16 mouse cellular contexts compared by ENCODE assay signal in the genomic region with DNA sequence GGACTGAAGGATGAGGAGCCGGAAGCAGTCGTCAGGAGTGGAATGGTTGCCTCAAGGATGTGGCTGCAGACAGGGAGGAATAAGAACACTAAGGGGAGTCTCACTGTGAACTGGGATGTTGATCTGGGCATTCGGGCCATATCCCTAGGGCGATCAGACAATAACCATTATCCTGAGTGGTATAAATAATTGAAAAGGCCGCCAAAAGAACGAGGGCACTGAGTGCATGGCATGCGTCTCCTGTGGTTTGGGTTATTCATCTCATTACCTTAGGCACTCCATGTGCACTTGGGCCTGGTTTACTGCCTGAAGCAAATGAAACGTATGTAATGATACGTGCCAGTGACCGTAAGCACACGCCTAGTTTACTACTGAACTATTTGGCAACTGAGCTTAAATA.
"Had no signal": no experiment of that assay in that cellular context is flagged by ENCODE, and none has a peak within 500 bp of the region (broad histone marks: within the 10 kb centered on the region; RNA-seq: fewer than 3 reads in every experiment).

No protein-coding gene starts in this region.

- H3K27me3 ChIP-seq: neural tube, embryonic 12.5 days; neural tube, embryonic 13.5 days; neural tube, embryonic 15.5 days; stomach, embryonic 15.5 days had no signal

- H3K4me3 ChIP-seq: neural tube, embryonic 12.5 days; neural tube, embryonic 13.5 days; neural tube, embryonic 15.5 days; stomach, embryonic 15.5 days had no signal

- H3K36me3 ChIP-seq: neural tube, embryonic 12.5 days; neural tube, embryonic 13.5 days; neural tube, embryonic 15.5 days; stomach, embryonic 15.5 days had no signal

- H3K27ac ChIP-seq: neural tube, embryonic 12.5 days; neural tube, embryonic 13.5 days; neural tube, embryonic 15.5 days; stomach, embryonic 15.5 days; stomach, postnatal 0 days had no signal

- H3K4me2 ChIP-seq: neural tube, embryonic 12.5 days; neural tube, embryonic 13.5 days; neural tube, embryonic 15.5 days; stomach, embryonic 15.5 days had no signal

- DNase-seq: right cerebral cortex, adult 18-20 months; right cerebral cortex, postnatal 14 days; right cerebral cortex, postnatal 25 days; right cerebral cortex, postnatal 4 days; spleen, adult 18-20 months; thymus, adult 18-20 months; thymus, adult 2 months; thymus, postnatal 14 days; thymus, postnatal 25 days; thymus, postnatal 36 days; thymus, postnatal 4 days had no signal

- H3K9ac ChIP-seq: neural tube, embryonic 12.5 days; neural tube, embryonic 13.5 days; neural tube, embryonic 15.5 days; stomach, embryonic 15.5 days had no signal

- H3K4me1 ChIP-seq: neural tube, embryonic 12.5 days; neural tube, embryonic 15.5 days; stomach, embryonic 15.5 days had no signal

- H3K9me3 ChIP-seq: neural tube, embryonic 12.5 days; neural tube, embryonic 13.5 days; neural tube, embryonic 15.5 days; stomach, embryonic 15.5 days had no signal
